Mouse (Mus musculus) kidney, embryonic 16.5 days (tissue): ENCODE results near the gene Pacrg. TPM values are rescaled to one million over a fixed set of nuclear protein-coding genes. Genes with fewer than 3 reads are reported as not detected.

Experiments
- ATAC-seq: fragments of 200-750 bp; cut with Nextera tagmentation; 2 replicates; pipeline ENCODE4 v1.8.0; 2017; ENCODE audit warnings: moderate TSS enrichment; ENCODE audit not compliant: low FRiP score, low TSS enrichment
- H3K27ac ChIP-seq: fragments of 300-500 bp; sonication (generic); 2 replicates; pipeline ENCODE4 v1.5.1; 2014; ENCODE audit warnings: low read length
- H3K27me3 ChIP-seq: fragments of 300-500 bp; sonication (generic); 2 replicates; pipeline ENCODE4 v1.6.1; 2014; ENCODE audit warnings: low read length, control low read depth, mixed read lengths; ENCODE audit not compliant: insufficient read depth
- H3K36me3 ChIP-seq: fragments of 300-500 bp; sonication (generic); 2 replicates; pipeline ENCODE4 v1.6.1; 2014; ENCODE audit warnings: low read length, control low read depth, mixed read lengths; ENCODE audit not compliant: insufficient read depth
- H3K4me1 ChIP-seq: fragments of 300-500 bp; sonication (generic); 2 replicates; pipeline ENCODE4 v1.6.1; 2014; ENCODE audit warnings: low read length, control low read depth, mixed read lengths; ENCODE audit not compliant: insufficient read depth
- H3K4me2 ChIP-seq: fragments of 300-500 bp; sonication (generic); replicated peaks from 2 replicates; pipeline ENCODE4 v1.6.1; 2014; ENCODE audit warnings: low read depth, low read length
- H3K4me3 ChIP-seq: fragments of 300-500 bp; sonication (generic); 2 replicates; pipeline ENCODE4 v1.5.1; 2014; ENCODE audit warnings: mild to moderate bottlenecking, low read length
- H3K9ac ChIP-seq: fragments of 300-500 bp; sonication (generic); replicated peaks from 2 replicates; pipeline ENCODE4 v1.6.1; 2014; ENCODE audit warnings: low read length
- H3K9me3 ChIP-seq: fragments of 300-500 bp; sonication (generic); 2 replicates; pipeline ENCODE4 v1.6.1; 2016; ENCODE audit warnings: low read length, control low read depth
- WGBS: fragments of 180-500 bp; shearing (Covaris S2); extraction: QIAGEN DNeasy Blood & Tissue Kit; methylation state at CpG from one replicate; pipeline ENCODE4 v1.1.7; 2014; 5-methylcytosine and 5-hydroxymethylcytosine counted together
- polyA plus RNA-seq: library from polyadenylated mRNA; unstranded; fragments of >200 nt; fragmentation: Nextera tagmentation; extraction: Ambion mirVana; gene quantifications from 2 replicates; pipeline ENCODE4 v1.2.1, GENCODE M21; 2015

Pacrg gene
- polyA plus RNA-seq, 1 experiment from 2014 or later: 3.9 TPM

- Histone ChIP-seq H3K4me3 (no peak overlapping the region), H3K27me3 (no peaks in the 10 kb centered on the region), H3K27ac (no peak overlapping the region), H3K4me1 (no peaks in the 10 kb centered on the region), H3K9me3 (no peaks in the 10 kb centered on the region), H3K4me2 (no peak overlapping the region), H3K9ac (no peak overlapping the region), H3K36me3 (no peaks in the 10 kb centered on the region)
- 88% methylated on average over 6 of the region's 6 CpGs for WGBS
- ATAC-seq: no peak
Measured at GRCm38 (mm10) chr17:10383406-10383805, 456.7 kb downstream of the Pacrg start.

GRCm38 (mm10) chr17:10378467-10379175 is 461.5 kb downstream of the Pacrg start:
- Histone ChIP-seq H3K4me2 (no peak overlapping the region), H3K27me3 (no peaks in the 10 kb centered on the region), H3K4me3 (no peak overlapping the region), H3K27ac (no peak overlapping the region), H3K36me3 (no peaks in the 10 kb centered on the region), H3K9me3 (no peaks in the 10 kb centered on the region), H3K4me1 (no peaks in the 10 kb centered on the region), H3K9ac (no peak overlapping the region)
- no peak for ATAC-seq
- WGBS: 82% methylated on average over 10 of the region's 10 CpGs

GRCm38 (mm10) chr17:10377606-10378005 is 462.5 kb downstream of the Pacrg start:
- Histone ChIP-seq H3K4me1 (no peaks in the 10 kb centered on the region), H3K36me3 (no peaks in the 10 kb centered on the region), H3K27ac (no peak overlapping the region), H3K4me2 (no peak overlapping the region), H3K4me3 (no peak overlapping the region), H3K9ac (no peak overlapping the region), H3K9me3 (no peaks in the 10 kb centered on the region), H3K27me3 (no peaks in the 10 kb centered on the region)
- WGBS: 94% methylated on average over 2 of the region's 2 CpGs
- ATAC-seq: no peak

- H3K9me3 ChIP-seq: no peaks in the 10 kb centered on the region
- H3K9ac ChIP-seq: no peak overlapping the region
- no peak overlapping the region for H3K4me3 ChIP-seq
- no peak overlapping the region for H3K27ac ChIP-seq
- H3K4me1 ChIP-seq: peaks cover 3% of the 10 kb centered on the region; the same call in 1 of the 2 replicates
- no peaks in the 10 kb centered on the region for H3K27me3 ChIP-seq
- 75% methylated on average over 7 of the region's 7 CpGs for WGBS
- H3K4me2 ChIP-seq: no peak overlapping the region
- no peak for ATAC-seq
- no peaks in the 10 kb centered on the region for H3K36me3 ChIP-seq
Measured at GRCm38 (mm10) chr17:10374316-10374715, 465.8 kb downstream of the Pacrg start.

GRCm38 (mm10) chr17:10373727-10374126 is 466.4 kb downstream of the Pacrg start:
- Histone ChIP-seq H3K27ac (no peak overlapping the region), H3K27me3 (no peaks in the 10 kb centered on the region), H3K4me3 (no peak overlapping the region), H3K4me2 (no peak overlapping the region), H3K9me3 (no peaks in the 10 kb centered on the region), H3K9ac (no peak overlapping the region), H3K36me3 (no peaks in the 10 kb centered on the region), H3K4me1 (peaks cover 3% of the 10 kb centered on the region; the same call in 1 of the 2 replicates)
- 84% methylated on average over 3 of the region's 3 CpGs for WGBS
- ATAC-seq: no peak

- H3K4me2 ChIP-seq: no peak overlapping the region
- ATAC-seq: no peak
- H3K4me1 ChIP-seq: peaks cover 3% of the 10 kb centered on the region; the same call in 1 of the 2 replicates
- H3K4me3 ChIP-seq: no peak overlapping the region
- no peaks in the 10 kb centered on the region for H3K27me3 ChIP-seq
- no peak overlapping the region for H3K27ac ChIP-seq
- H3K9me3 ChIP-seq: no peaks in the 10 kb centered on the region
- 64% methylated on average over 18 of the region's 18 CpGs for WGBS
- no peak overlapping the region for H3K9ac ChIP-seq
- H3K36me3 ChIP-seq: no peaks in the 10 kb centered on the region
Measured at GRCm38 (mm10) chr17:10372001-10372785, 467.9 kb downstream of the Pacrg start.

- no peak for ATAC-seq
- no peak overlapping the region for H3K4me3 ChIP-seq
- no peak overlapping the region for H3K9ac ChIP-seq
- H3K27me3 ChIP-seq: no peaks in the 10 kb centered on the region
- no peaks in the 10 kb centered on the region for H3K9me3 ChIP-seq
- H3K4me2 ChIP-seq: no peak overlapping the region
- WGBS: 62% methylated on average over 8 of the region's 8 CpGs
- peaks cover 3% of the 10 kb centered on the region; the same call in 1 of the 2 replicates for H3K4me1 ChIP-seq
- H3K36me3 ChIP-seq: no peaks in the 10 kb centered on the region
- no peak overlapping the region for H3K27ac ChIP-seq
Measured at GRCm38 (mm10) chr17:10371472-10371871, 468.6 kb downstream of the Pacrg start.

- Histone ChIP-seq H3K27ac (no peak overlapping the region), H3K9me3 (no peaks in the 10 kb centered on the region), H3K4me2 (no peak overlapping the region), H3K9ac (no peak overlapping the region), H3K36me3 (no peaks in the 10 kb centered on the region), H3K27me3 (no peaks in the 10 kb centered on the region), H3K4me3 (no peak overlapping the region), H3K4me1 (peaks cover 3% of the 10 kb centered on the region; the same call in 1 of the 2 replicates)
- 72% methylated on average over 8 of the region's 8 CpGs for WGBS
- ATAC-seq: no peak
Measured at GRCm38 (mm10) chr17:10370660-10371130, 469.4 kb downstream of the Pacrg start.

- Histone ChIP-seq H3K27ac (no peak overlapping the region), H3K27me3 (no peaks in the 10 kb centered on the region), H3K4me1 (peaks cover 3% of the 10 kb centered on the region; the same call in 1 of the 2 replicates), H3K36me3 (no peaks in the 10 kb centered on the region), H3K9ac (no peak overlapping the region), H3K9me3 (no peaks in the 10 kb centered on the region), H3K4me2 (no peak overlapping the region), H3K4me3 (no peak overlapping the region)
- 82% methylated on average over 13 of the region's 13 CpGs for whole genome bisulfite sequencing
- ATAC-seq: no peak
Measured at GRCm38 (mm10) chr17:10369961-10370659, 470.0 kb downstream of the Pacrg start.
